Mouse (Mus musculus) liver, embryonic 13.5 days (tissue): ENCODE results near the gene S1pr4. TPM values are rescaled to one million over a fixed set of nuclear protein-coding genes. Genes with fewer than 3 reads are reported as not detected.

Experiments used
- ATAC-seq: fragments of 200-750 bp; cut with Nextera tagmentation; 2 replicates; pipeline ENCODE4 v1.8.0; 2017; ENCODE audit warnings: low read depth, mild to moderate bottlenecking, moderate number of reproducible peaks, moderate library complexity
- DNase-seq: peaks from one replicate; pipeline ENCODE4 v3.0.0; 2022
- H3K27ac ChIP-seq: fragments of 300-500 bp; sonication (generic); 2 replicates; pipeline ENCODE4 v1.5.1; 2015; ENCODE audit warnings: moderate library complexity, mild to moderate bottlenecking, inconsistent platforms
- H3K27me3 ChIP-seq: fragments of 300-500 bp; sonication (generic); 2 replicates; pipeline ENCODE4 v1.6.1; 2015; ENCODE audit warnings: mild to moderate bottlenecking, inconsistent platforms
- H3K36me3 ChIP-seq: fragments of 300-500 bp; sonication (generic); 2 replicates; pipeline ENCODE4 v1.6.1; 2015; ENCODE audit warnings: mild to moderate bottlenecking, inconsistent platforms
- H3K4me1 ChIP-seq: fragments of 300-500 bp; sonication (generic); replicated peaks from 2 replicates; pipeline ENCODE4 v1.6.1; 2015; ENCODE audit warnings: inconsistent platforms
- H3K4me2 ChIP-seq: fragments of 300-500 bp; sonication (generic); 2 replicates; pipeline ENCODE4 v1.6.1; 2015; ENCODE audit warnings: inconsistent platforms, mild to moderate bottlenecking, moderate library complexity
- H3K4me3 ChIP-seq: fragments of 300-500 bp; sonication (generic); replicated peaks from 2 replicates; pipeline ENCODE4 v1.5.1; 2015; ENCODE audit warnings: mild to moderate bottlenecking, inconsistent platforms
- H3K9ac ChIP-seq: fragments of 300-500 bp; sonication (generic); 2 replicates; pipeline ENCODE4 v1.6.1; 2015; ENCODE audit warnings: mild to moderate bottlenecking, inconsistent platforms
- H3K9me3 ChIP-seq: fragments of 300-500 bp; sonication (generic); replicated peaks from 2 replicates; pipeline ENCODE4 v1.6.1; 2016; ENCODE audit warnings: inconsistent platforms
- WGBS: fragments of 180-500 bp; shearing (Covaris S2); methylation state at CpG from one replicate; pipeline ENCODE4 v1.1.7; 2015; ENCODE audit not compliant: insufficient replicate concordance; 5-methylcytosine and 5-hydroxymethylcytosine counted together
- polyA plus RNA-seq: library from polyadenylated mRNA; unstranded; fragments of >200 nt; fragmentation: Nextera tagmentation; extraction: Ambion mirVana; gene quantifications from 2 replicates; pipeline ENCODE4 v1.2.1, GENCODE M21; 2015

S1pr4 gene
- 2.3 and 2.4 TPM in 2 replicates for polyA plus RNA-seq

- peak within 1 kb of the TSS; percentile 73 for H3K27ac ChIP-seq
- no peak for ATAC-seq
Observed at GRCm38 (mm10) chr10:81500032-81500431, at the start of gene S1pr4. Gene S1pr4, minus strand, starts transcription at chr10:81500132.

GRCm38 (mm10) chr10:81548944-81549343, 49.0 kb upstream of the S1pr4 start:
- Histone ChIP-seq H3K4me3 (no peak overlapping the region), H3K4me2 (no peak overlapping the region), H3K27ac (no peak overlapping the region), H3K4me1 (peaks cover 45% of the 10 kb centered on the region), H3K36me3 (no peaks in the 10 kb centered on the region), H3K9me3 (no peaks in the 10 kb centered on the region), H3K27me3 (no peaks in the 10 kb centered on the region), H3K9ac (no peak overlapping the region)
- DNase-seq, result no peak
- WGBS, result 65% methylated on average over 5 of the region's 5 CpGs
- no peak for ATAC-seq

More at GRCm38 (mm10) chr10:81500032-81500431, at the start of gene S1pr4:
- peak within 1 kb of the TSS; percentile 68 for H3K9ac ChIP-seq
- DNase-seq, result no peak
- 60% methylated on average over 3 of the region's 3 CpGs for WGBS
- H3K9me3 ChIP-seq, result no peaks in the 10 kb centered on the region
- peak within 1 kb of the TSS; percentile 67 for H3K4me2 ChIP-seq
- peaks cover 3% of the 10 kb centered on the region for H3K36me3 ChIP-seq
- H3K4me3 ChIP-seq, result peak within 1 kb of the TSS; percentile 88
- H3K4me1 ChIP-seq, result peaks cover 53% of the 10 kb centered on the region
- H3K27me3 ChIP-seq, result 0 out of 2 replicates have a peak, but pooled peaks cover 6% of the 10 kb centered on the region

- H3K27me3 ChIP-seq, result no peaks in the 10 kb centered on the region
- peaks cover 6% of the 10 kb centered on the region; the same call in 1 of the 2 replicates for H3K36me3 ChIP-seq
- DNase-seq (no peak), ATAC-seq (no peak)
- no peaks in the 10 kb centered on the region for H3K9me3 ChIP-seq
- no peak overlapping the region for H3K4me3 ChIP-seq
- 81% methylated on average over 13 of the region's 13 CpGs for WGBS
- H3K9ac ChIP-seq, result peak overlapping the region; percentile 62
- peaks cover 64% of the 10 kb centered on the region for H3K4me1 ChIP-seq
- H3K4me2 ChIP-seq, result peak overlapping the region; percentile 97
- peak overlapping the region; percentile 93 for H3K27ac ChIP-seq
Observed at GRCm38 (mm10) chr10:81546788-81547571, 47.0 kb upstream of the S1pr4 start.

GRCm38 (mm10) chr10:81546332-81546731, 46.4 kb upstream of the S1pr4 start:
- peak overlapping the region; percentile 97 for H3K4me2 ChIP-seq
- H3K27me3 ChIP-seq, result no peaks in the 10 kb centered on the region
- WGBS, result 10% methylated on average over 5 of the region's 5 CpGs
- peaks cover 10% of the 10 kb centered on the region; the same call in 1 of the 2 replicates for H3K36me3 ChIP-seq
- peak overlapping the region; percentile 62 for H3K9ac ChIP-seq
- peak overlapping the region; percentile 93 for H3K27ac ChIP-seq
- no peaks in the 10 kb centered on the region for H3K9me3 ChIP-seq
- peak; percentile 47 for ATAC-seq
- no peak overlapping the region for H3K4me3 ChIP-seq
- peak; percentile 63 for DNase-seq
- H3K4me1 ChIP-seq, result peaks cover 64% of the 10 kb centered on the region

GRCm38 (mm10) chr10:81545161-81545747, 45.3 kb upstream of the S1pr4 start, which contains the start of gene Gna11:
Gene Gna11, minus strand, starts transcription at chr10:81545190.
- H3K4me1 ChIP-seq, result peaks cover 61% of the 10 kb centered on the region
- H3K9ac ChIP-seq, result peak within 1 kb of the TSS; percentile 90
- H3K4me3 ChIP-seq, result peak within 1 kb of the TSS; percentile 85
- ATAC-seq (peak; percentile 86), DNase-seq (peak; percentile 99)
- H3K4me2 ChIP-seq, result peak within 1 kb of the TSS; percentile 97
- H3K27me3 ChIP-seq, result no peaks in the 10 kb centered on the region
- peaks cover 15% of the 10 kb centered on the region for H3K36me3 ChIP-seq
- H3K9me3 ChIP-seq, result no peaks in the 10 kb centered on the region
- peak within 1 kb of the TSS; percentile 93 for H3K27ac ChIP-seq
- 2% methylated on average over 57 of the region's 59 CpGs for WGBS

- H3K4me1 ChIP-seq, result peaks cover 61% of the 10 kb centered on the region
- H3K4me2 ChIP-seq, result peak overlapping the region; percentile 97
- peak overlapping the region; percentile 93 for H3K27ac ChIP-seq
- H3K27me3 ChIP-seq, result no peaks in the 10 kb centered on the region
- H3K4me3 ChIP-seq, result peak overlapping the region; percentile 85
- H3K9ac ChIP-seq, result peak overlapping the region; percentile 90
- H3K9me3 ChIP-seq, result no peaks in the 10 kb centered on the region
- ATAC-seq, result peak; percentile 4; the same call in 1 of the 2 replicates
- under 1% methylated on average over 93 of the region's 93 CpGs for WGBS
- peaks cover 21% of the 10 kb centered on the region for H3K36me3 ChIP-seq
- no peak for DNase-seq
Observed at GRCm38 (mm10) chr10:81544296-81545160, 44.6 kb upstream of the S1pr4 start.

- Histone ChIP-seq H3K27ac (peak overlapping the region; percentile 93; the same call in 1 of the 2 replicates), H3K4me3 (peak overlapping the region; percentile 85), H3K36me3 (peaks cover 29% of the 10 kb centered on the region), H3K4me1 (peaks cover 67% of the 10 kb centered on the region), H3K9ac (peak overlapping the region; percentile 90), H3K27me3 (no peaks in the 10 kb centered on the region), H3K9me3 (no peaks in the 10 kb centered on the region), H3K4me2 (peak overlapping the region; percentile 97)
- ATAC-seq (no peak), DNase-seq (no peak)
- 82% methylated on average over 1 of the region's 1 CpGs for WGBS
Observed at GRCm38 (mm10) chr10:81543633-81544032, 43.7 kb upstream of the S1pr4 start.

GRCm38 (mm10) chr10:81542727-81543460, 43.0 kb upstream of the S1pr4 start:
- ATAC-seq, result no peak
- 71% methylated on average over 7 of the region's 7 CpGs for WGBS
- H3K27ac ChIP-seq, result peak overlapping the region; percentile 66; the same call in 1 of the 2 replicates

GRCm38 (mm10) chr10:81541803-81542202, 41.9 kb upstream of the S1pr4 start:
- ATAC-seq (no peak), DNase-seq (no peak)
- Histone ChIP-seq H3K27me3 (no peaks in the 10 kb centered on the region), H3K4me1 (peaks cover 64% of the 10 kb centered on the region), H3K9ac (peak overlapping the region; percentile 47), H3K9me3 (no peaks in the 10 kb centered on the region), H3K27ac (peak overlapping the region; percentile 66), H3K36me3 (peaks cover 32% of the 10 kb centered on the region), H3K4me2 (peak overlapping the region; percentile 97), H3K4me3 (peak overlapping the region; percentile 85; the same call in 1 of the 2 replicates)
- WGBS, result 49% methylated on average over 10 of the region's 10 CpGs

More at GRCm38 (mm10) chr10:81542727-81543460, 43.0 kb upstream of the S1pr4 start:
- Histone ChIP-seq H3K4me1 (peaks cover 70% of the 10 kb centered on the region), H3K4me3 (peak overlapping the region; percentile 85), H3K9me3 (no peaks in the 10 kb centered on the region), H3K27me3 (no peaks in the 10 kb centered on the region), H3K9ac (peak overlapping the region; percentile 90), H3K36me3 (peaks cover 32% of the 10 kb centered on the region), H3K4me2 (peak overlapping the region; percentile 97)
- DNase-seq, result no peak

GRCm38 (mm10) chr10:81541363-81541762, 41.4 kb upstream of the S1pr4 start:
- WGBS, result 72% methylated on average over 5 of the region's 5 CpGs
- Histone ChIP-seq H3K4me3 (no peak overlapping the region), H3K9ac (peak overlapping the region; percentile 47), H3K27ac (peak overlapping the region; percentile 66), H3K4me1 (peaks cover 60% of the 10 kb centered on the region), H3K27me3 (no peaks in the 10 kb centered on the region), H3K9me3 (no peaks in the 10 kb centered on the region), H3K36me3 (peaks cover 32% of the 10 kb centered on the region), H3K4me2 (peak overlapping the region; percentile 38)
- ATAC-seq (no peak), DNase-seq (no peak)
